Mouse (Mus musculus): ENCODE measurements at regions not wholly inside any gene's neighbourhood (a gene's known extent, or its start where the extent isn't known, plus 50 kb on each side); places are given as distances from the start of the nearest gene placed in this dataset.
A peak's percentile ranks its signal among the peaks of the same experiment; 100 is the strongest.
"Not testable (repeated sequence)": the region's sequence is repeated elsewhere in the genome, so short reads cannot be mapped to it uniquely, and the experiment has no call there.

DNA sequence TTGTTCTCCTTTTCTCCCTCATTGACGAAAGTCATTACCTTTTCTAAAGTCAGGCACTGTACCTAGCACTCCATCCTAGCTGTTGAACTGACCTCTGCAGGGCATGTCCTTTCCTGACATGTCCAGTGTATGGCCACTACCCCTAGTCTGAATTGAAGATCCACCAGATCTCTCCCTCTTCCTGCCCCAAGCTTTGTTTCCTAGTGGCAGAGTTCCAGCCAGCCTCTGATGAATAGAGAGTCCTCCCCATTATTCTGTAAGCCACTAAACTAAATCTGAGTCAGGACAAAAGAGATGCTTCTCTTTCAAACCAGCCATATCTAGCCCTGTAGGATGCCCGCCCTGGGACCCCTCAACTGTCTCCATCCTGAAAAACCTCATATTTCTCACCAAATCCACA, 317.7 kb upstream of the Maf start:
- ATAC-seq (ENCODE audit: insufficient read depth): no peak
- no peak overlapping the region for H3K9ac ChIP-seq
- H3K4me2 ChIP-seq: no peak overlapping the region
- H3K4me1 ChIP-seq (replicated peaks): no peaks in the 10 kb centered on the region
- WGBS (ENCODE audit: insufficient replicate concordance): 45% methylated on average over 2 of the region's 2 CpGs
- no peak overlapping the region for H3K27ac ChIP-seq (replicated peaks)
- H3K9me3 ChIP-seq (replicated peaks): no peaks in the 10 kb centered on the region
- no peaks in the 10 kb centered on the region for H3K36me3 ChIP-seq (replicated peaks)
- no peak overlapping the region for H3K4me3 ChIP-seq (replicated peaks)
- no peaks in the 10 kb centered on the region for H3K27me3 ChIP-seq

DNA sequence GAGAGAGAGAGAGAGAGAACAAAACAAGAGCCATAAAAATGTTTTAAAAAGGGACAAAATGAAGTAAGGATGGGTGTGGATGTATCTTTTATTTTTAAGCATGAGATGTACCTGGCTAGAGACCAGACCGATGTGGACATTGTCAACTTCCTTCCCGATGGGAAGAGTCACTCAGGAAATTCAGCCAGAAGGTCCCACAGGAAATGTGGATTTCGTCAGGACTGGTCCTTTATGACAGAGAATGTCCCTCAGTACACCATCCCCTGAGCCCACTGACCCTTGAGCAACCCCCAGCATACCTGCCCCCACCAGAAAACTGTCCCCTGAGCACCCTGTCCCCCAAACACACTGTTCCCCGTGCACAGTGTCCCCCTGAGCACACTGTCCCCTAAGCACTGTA, 317.2 kb upstream of the Maf start:
- no peak for ATAC-seq (ENCODE audit: insufficient read depth)
- H3K27me3 ChIP-seq: no peaks in the 10 kb centered on the region
- no peak overlapping the region for H3K9ac ChIP-seq
- WGBS (ENCODE audit: insufficient replicate concordance): 35% methylated on average over 4 of the region's 4 CpGs
- H3K4me2 ChIP-seq: no peak overlapping the region
- no peak overlapping the region for H3K4me3 ChIP-seq (replicated peaks)
- H3K9me3 ChIP-seq (replicated peaks): no peaks in the 10 kb centered on the region
- no peaks in the 10 kb centered on the region for H3K36me3 ChIP-seq (replicated peaks)
- no peaks in the 10 kb centered on the region for H3K4me1 ChIP-seq (replicated peaks)
- H3K27ac ChIP-seq (replicated peaks): no peak overlapping the region

DNA sequence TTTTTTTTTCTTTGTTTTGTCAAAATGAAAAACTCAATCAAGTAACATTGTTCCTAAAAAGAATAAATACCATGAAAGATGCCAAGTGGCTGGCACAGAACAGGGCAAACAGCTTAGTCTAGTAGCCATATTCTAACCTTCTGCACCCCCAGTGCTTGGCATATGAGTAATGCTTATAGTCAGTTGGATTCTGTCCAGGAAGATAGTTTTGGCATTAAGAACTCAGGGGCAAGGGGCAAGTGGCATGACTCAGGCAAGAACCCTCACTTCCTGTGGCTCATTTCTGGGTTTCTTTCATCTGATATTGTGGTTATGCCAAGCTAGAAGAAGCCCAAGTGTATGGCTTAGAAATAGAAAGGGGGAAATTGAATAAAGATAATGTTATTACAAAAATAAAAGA, 314.1 kb upstream of the Maf start:
- H3K27ac ChIP-seq (replicated peaks): no peak overlapping the region
- no peak overlapping the region for H3K4me3 ChIP-seq (replicated peaks)
- H3K36me3 ChIP-seq (replicated peaks): no peaks in the 10 kb centered on the region
- no peak overlapping the region for H3K4me2 ChIP-seq
- H3K4me1 ChIP-seq (replicated peaks): no peaks in the 10 kb centered on the region
- no peak for ATAC-seq (ENCODE audit: insufficient read depth)
- H3K9me3 ChIP-seq (replicated peaks): no peaks in the 10 kb centered on the region
- H3K27me3 ChIP-seq: no peaks in the 10 kb centered on the region
- no peak overlapping the region for H3K9ac ChIP-seq

DNA sequence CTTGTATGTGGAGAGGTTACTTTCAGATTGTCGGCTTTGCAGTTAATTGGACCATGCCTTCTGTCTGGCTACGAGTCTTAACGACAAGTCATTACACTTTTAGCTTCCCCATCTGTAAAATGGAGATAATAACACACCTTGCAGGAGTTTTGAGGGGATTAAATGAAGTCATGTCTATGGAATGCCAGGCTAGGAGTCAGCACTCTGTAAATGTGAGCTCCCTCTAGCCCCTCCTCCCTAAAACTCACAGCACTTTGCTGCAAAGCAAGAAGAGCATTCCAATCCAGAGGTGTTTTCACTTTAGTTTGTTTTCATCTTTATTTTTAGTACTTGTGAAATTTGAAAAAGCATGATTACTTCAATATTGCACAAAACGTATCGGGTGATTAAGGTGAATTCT, 287.7 kb upstream of the Maf start:
- Histone ChIP-seq H3K36me3 (replicated peaks) (no peaks in the 10 kb centered on the region), H3K4me3 (replicated peaks) (no peak overlapping the region), H3K4me1 (replicated peaks) (no peaks in the 10 kb centered on the region), H3K4me2 (no peak overlapping the region), H3K27ac (replicated peaks) (no peak overlapping the region), H3K9me3 (replicated peaks) (no peaks in the 10 kb centered on the region), H3K9ac (no peak overlapping the region), H3K27me3 (no peaks in the 10 kb centered on the region)
- WGBS (ENCODE audit: insufficient replicate concordance): 63% methylated on average over 5 of the region's 5 CpGs
- no peak for ATAC-seq (ENCODE audit: insufficient read depth)

DNA sequence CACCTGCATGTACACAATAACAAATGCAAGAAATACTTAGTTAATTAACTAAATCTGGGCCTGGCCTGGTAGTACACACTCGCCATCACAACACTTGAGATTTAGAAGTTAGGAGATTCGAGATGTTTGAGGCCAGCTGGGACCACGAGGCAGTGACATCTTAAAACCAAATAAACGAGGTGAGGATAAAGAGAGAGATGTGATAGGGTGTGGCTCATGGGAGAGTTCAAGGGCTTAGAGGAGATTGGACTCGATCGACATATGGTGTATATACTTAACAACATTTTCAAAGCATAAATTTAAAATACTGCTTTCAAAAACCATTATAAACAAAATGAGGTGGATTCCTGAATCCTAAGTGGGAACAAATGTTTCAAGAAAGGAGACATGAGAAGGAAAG, 284.4 kb upstream of the Maf start:
- 53% methylated on average over 6 of the region's 6 CpGs for WGBS (ENCODE audit: insufficient replicate concordance)
- no peak overlapping the region for H3K27ac ChIP-seq (replicated peaks)
- no peak for ATAC-seq (ENCODE audit: insufficient read depth)

DNA sequence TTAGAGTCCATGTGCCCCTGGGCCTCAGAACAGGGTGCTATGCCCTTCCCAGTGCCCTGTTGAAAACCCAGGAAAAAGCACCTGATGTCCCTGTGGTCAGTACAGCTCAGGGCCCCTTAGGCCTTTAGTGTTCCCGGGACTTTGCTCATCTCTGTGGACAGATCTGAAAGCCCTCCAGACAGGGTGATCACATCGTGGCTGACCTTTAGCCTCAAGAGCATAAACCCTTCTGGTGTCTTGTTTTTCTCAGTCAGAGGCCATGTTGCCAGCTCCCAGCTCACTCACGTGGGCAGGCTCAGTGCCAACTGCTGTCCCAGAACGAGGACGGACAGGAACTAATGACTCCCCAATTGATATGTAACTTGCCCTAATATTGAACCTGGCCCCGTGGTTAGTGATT, 275.8 kb upstream of the Maf start:
- WGBS (ENCODE audit: insufficient replicate concordance): 55% methylated on average over 6 of the region's 6 CpGs
- H3K36me3 ChIP-seq (replicated peaks): no peaks in the 10 kb centered on the region
- H3K4me2 ChIP-seq: no peak overlapping the region
- 0 out of 2 replicates have a peak, but pooled peaks have one; percentile 25 for ATAC-seq (ENCODE audit: insufficient read depth)
- H3K9ac ChIP-seq: no peak overlapping the region
- no peaks in the 10 kb centered on the region for H3K4me1 ChIP-seq (replicated peaks)
- H3K27ac ChIP-seq (replicated peaks): no peak overlapping the region
- no peak overlapping the region for H3K4me3 ChIP-seq (replicated peaks)
- no peaks in the 10 kb centered on the region for H3K27me3 ChIP-seq
- no peaks in the 10 kb centered on the region for H3K9me3 ChIP-seq (replicated peaks)

More for the DNA sequence above, 284.4 kb upstream of the Maf start:
- Histone ChIP-seq H3K36me3 (replicated peaks) (no peaks in the 10 kb centered on the region), H3K4me3 (replicated peaks) (no peak overlapping the region), H3K4me1 (replicated peaks) (no peaks in the 10 kb centered on the region), H3K9me3 (replicated peaks) (no peaks in the 10 kb centered on the region), H3K4me2 (no peak overlapping the region), H3K9ac (no peak overlapping the region), H3K27me3 (no peaks in the 10 kb centered on the region)

DNA sequence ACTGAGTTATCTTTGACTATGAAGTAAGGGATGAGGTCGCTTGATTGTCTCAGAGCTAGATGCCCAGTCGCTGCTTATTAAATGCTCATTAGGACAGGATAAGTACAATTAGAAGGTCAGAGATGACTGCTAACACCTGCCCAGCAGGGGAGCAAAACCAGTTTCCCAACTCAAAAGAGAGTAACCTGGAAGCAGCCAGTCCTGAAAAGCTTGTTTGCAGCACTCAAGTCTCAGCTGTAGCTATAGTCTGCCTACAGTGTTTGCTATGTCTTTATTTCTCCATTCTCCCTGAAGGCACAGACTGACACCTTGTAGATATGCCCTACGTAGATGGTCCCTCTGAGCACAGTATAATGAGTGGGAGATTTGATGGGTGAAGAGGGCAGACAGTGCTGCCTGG, 274.7 kb upstream of the Maf start:
- 59% methylated on average over 3 of the region's 3 CpGs for WGBS (ENCODE audit: insufficient replicate concordance)
- H3K4me1 ChIP-seq (replicated peaks): no peaks in the 10 kb centered on the region
- no peaks in the 10 kb centered on the region for H3K9me3 ChIP-seq (replicated peaks)
- H3K9ac ChIP-seq: no peak overlapping the region
- H3K36me3 ChIP-seq (replicated peaks): no peaks in the 10 kb centered on the region
- no peak overlapping the region for H3K4me3 ChIP-seq (replicated peaks)
- H3K27me3 ChIP-seq: no peaks in the 10 kb centered on the region
- ATAC-seq (ENCODE audit: insufficient read depth): no peak
- H3K4me2 ChIP-seq: no peak overlapping the region
- H3K27ac ChIP-seq (replicated peaks): no peak overlapping the region

DNA sequence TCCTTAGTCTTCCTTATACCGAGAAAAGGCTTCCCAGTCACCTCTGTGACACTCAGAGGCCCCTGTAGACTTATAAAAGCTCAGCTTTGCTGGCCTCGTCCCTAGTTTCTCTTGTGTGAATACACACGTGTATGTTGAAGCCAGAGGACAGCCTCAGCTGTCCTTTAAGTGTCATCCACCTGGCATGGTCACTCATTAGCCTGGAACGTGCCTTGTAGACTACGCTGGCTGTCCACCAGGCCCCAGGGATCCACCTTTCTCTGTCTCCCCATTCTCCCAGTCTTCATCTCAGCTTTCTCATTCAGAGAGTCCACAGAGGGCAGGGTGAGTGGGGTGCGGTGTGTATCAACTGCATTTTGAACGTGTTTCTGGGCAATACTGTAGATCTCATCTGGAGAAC, 273.8 kb upstream of the Maf start:
- Histone ChIP-seq H3K27ac (replicated peaks) (no peak overlapping the region), H3K9ac (no peak overlapping the region), H3K4me2 (no peak overlapping the region), H3K4me1 (replicated peaks) (no peaks in the 10 kb centered on the region), H3K36me3 (replicated peaks) (no peaks in the 10 kb centered on the region), H3K27me3 (no peaks in the 10 kb centered on the region), H3K4me3 (replicated peaks) (no peak overlapping the region), H3K9me3 (replicated peaks) (no peaks in the 10 kb centered on the region)
- whole genome bisulfite sequencing (ENCODE audit: insufficient replicate concordance): 59% methylated on average over 7 of the region's 7 CpGs
- no peak for ATAC-seq (ENCODE audit: insufficient read depth)

DNA sequence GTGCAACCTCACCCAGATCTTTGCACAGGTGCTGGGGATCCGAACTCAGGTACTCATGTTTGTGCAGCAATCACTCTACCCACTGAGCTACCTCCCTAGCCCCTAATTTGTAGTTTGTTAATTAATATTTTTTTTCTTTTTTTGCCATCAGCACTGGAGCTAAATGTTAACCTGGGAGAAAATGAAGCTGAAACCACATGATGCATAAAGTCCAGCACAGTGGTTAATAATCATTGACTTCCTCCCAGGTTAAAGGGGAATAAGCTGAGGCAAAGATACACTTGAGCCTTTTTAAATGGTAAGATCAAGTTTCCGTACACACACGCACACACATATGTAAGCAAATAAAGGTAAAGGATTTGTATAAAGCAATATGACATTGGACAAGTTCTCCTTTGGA, 273.0 kb upstream of the Maf start:
- 60% methylated on average over 3 of the region's 3 CpGs for WGBS (ENCODE audit: insufficient replicate concordance)
- no peak for ATAC-seq (ENCODE audit: insufficient read depth)
- no peaks in the 10 kb centered on the region for H3K4me1 ChIP-seq (replicated peaks)

DNA sequence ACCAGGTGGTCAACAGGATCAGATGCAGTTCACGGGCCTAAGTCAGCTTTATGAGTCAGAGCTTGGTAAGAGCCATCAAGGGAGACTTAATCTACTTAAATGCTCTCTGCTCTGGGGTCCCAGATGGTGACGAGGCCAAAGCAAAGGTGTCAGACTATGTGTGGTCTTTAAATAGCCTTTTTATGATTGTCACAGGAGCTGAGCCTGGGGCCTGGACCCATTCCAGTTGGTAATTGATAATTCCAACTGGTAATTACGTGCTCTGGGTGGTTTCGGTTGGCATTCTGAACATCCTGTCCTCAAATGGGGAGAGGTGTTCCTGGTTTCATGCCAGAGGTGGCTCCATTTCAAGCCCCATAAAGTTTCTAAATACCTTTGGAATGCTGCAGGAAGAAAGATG, 269.6 kb upstream of the Maf start:
- H3K4me1 ChIP-seq (replicated peaks): no peaks in the 10 kb centered on the region
- no peak overlapping the region for H3K27ac ChIP-seq (replicated peaks)
- no peak overlapping the region for H3K9ac ChIP-seq
- WGBS (ENCODE audit: insufficient replicate concordance): 56% methylated on average over 4 of the region's 4 CpGs
- no peaks in the 10 kb centered on the region for H3K36me3 ChIP-seq (replicated peaks)
- no peak overlapping the region for H3K4me2 ChIP-seq
- H3K9me3 ChIP-seq (replicated peaks): no peaks in the 10 kb centered on the region
- no peaks in the 10 kb centered on the region for H3K27me3 ChIP-seq
- ATAC-seq (ENCODE audit: insufficient read depth): no peak
- no peak overlapping the region for H3K4me3 ChIP-seq (replicated peaks)

More for the DNA sequence above, 273.0 kb upstream of the Maf start:
- H3K4me3 ChIP-seq (replicated peaks): no peak overlapping the region
- H3K27ac ChIP-seq (replicated peaks): no peak overlapping the region
- H3K27me3 ChIP-seq: no peaks in the 10 kb centered on the region
- no peak overlapping the region for H3K4me2 ChIP-seq
- H3K9ac ChIP-seq: no peak overlapping the region
- no peaks in the 10 kb centered on the region for H3K36me3 ChIP-seq (replicated peaks)
- no peaks in the 10 kb centered on the region for H3K9me3 ChIP-seq (replicated peaks)

DNA sequence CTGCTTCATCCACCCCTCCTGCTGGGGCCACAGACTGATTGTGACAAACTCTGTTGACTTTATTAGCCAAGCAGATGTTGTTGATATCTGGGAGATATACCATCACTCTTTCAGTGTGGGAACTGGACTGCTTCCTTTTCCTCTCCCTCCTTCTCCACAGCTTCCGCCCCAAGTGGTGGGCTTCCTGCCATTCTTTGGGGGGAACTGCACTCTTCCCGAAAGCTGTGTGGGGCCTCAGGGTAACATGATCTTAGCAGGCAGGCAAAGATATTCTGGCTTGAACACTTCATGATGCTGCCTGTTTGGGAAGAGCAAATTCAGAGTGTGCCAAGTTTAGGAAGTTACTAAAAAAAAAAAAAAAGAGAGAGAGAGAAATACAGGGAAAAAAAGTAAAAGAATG, 267.1 kb upstream of the Maf start:
- Histone ChIP-seq H3K4me3 (replicated peaks) (no peak overlapping the region), H3K4me1 (replicated peaks) (no peaks in the 10 kb centered on the region), H3K27ac (replicated peaks) (no peak overlapping the region), H3K4me2 (no peak overlapping the region), H3K27me3 (no peaks in the 10 kb centered on the region), H3K9me3 (replicated peaks) (no peaks in the 10 kb centered on the region), H3K9ac (no peak overlapping the region), H3K36me3 (replicated peaks) (no peaks in the 10 kb centered on the region)
- no peak for ATAC-seq (ENCODE audit: insufficient read depth)
- WGBS (ENCODE audit: insufficient replicate concordance): 24% methylated on average over 2 of the region's 2 CpGs

DNA sequence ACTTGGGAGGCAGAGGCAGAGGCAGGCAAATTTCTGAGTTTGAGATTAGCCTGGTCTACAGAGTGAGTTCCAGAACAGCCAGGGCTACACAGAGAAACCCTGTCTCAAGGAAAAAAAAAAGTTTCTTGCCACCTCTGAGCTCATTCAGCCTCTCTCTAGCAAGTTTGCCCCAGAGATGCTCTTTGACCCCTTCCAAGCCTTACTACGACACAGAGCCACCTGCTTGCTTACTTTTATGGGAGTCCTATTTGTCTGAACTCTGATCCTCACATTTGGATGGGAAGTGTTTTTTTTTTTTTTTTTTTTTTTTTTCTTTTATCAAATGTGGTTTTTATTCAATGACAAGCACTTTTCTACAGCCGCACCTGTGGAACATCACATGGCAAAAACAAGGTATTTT, 263.8 kb upstream of the Maf start:
- H3K36me3 ChIP-seq (replicated peaks); H3K9ac ChIP-seq; H3K4me1 ChIP-seq (replicated peaks); ATAC-seq (ENCODE audit: insufficient read depth); H3K4me2 ChIP-seq; H3K27me3 ChIP-seq; H3K27ac ChIP-seq (replicated peaks); H3K4me3 ChIP-seq (replicated peaks); H3K9me3 ChIP-seq (replicated peaks): not testable (repeated sequence)
- WGBS (ENCODE audit: insufficient replicate concordance): 65% methylated on average over 2 of the region's 2 CpGs

Measured in liver, embryonic 15.5 days (tissue).